Mouse (Mus musculus) thymus, adult 2 months (tissue): ENCODE data around the gene Nfkbid.

Experiments used
- CTCF ChIP-seq: fragments of 200-500 bp; IDR thresholded peaks from 2 replicates; pipeline ENCODE4 v1.5.1; 2012; ENCODE audit warnings: mild to moderate bottlenecking, control low read depth, low read length, moderate library complexity, borderline replicate concordance; ENCODE audit not compliant: control insufficient read depth, poor library complexity, insufficient read depth; ENCODE audit errors: extremely low read depth
- POLR2A ChIP-seq: fragments of 200-500 bp; IDR thresholded peaks from 2 replicates; pipeline ENCODE4 v1.6.1; 2012; ENCODE audit warnings: mild to moderate bottlenecking, low read length, control low read depth, moderate library complexity; ENCODE audit not compliant: control insufficient read depth, poor library complexity, insufficient read depth; ENCODE audit errors: extremely low read depth

DNA sequence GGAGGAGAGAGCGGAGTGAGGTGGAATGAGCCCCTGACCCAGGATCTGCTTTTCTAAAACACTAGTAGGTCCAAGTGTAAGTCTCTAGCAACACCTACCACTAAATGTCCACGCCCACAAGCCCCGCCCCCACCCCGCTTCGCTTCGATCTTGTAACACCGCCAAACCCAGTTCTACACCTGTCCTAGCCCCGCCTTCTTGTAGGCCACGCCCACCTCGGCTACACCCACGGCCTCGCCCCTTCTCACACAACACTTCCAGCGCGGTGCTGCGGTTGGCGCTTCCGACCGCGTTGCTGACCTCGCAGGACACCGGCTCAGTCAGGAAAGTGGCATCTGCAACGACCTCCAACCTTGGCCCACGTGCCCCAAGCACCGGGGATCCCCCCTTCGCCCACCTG, 32.2 kb downstream of the Nfkbid start:
- TF ChIP-seq POLR2A (no peak), CTCF (no peak)
